Mouse (Mus musculus): ENCODE results near the gene Nfkb2.

Nfkb2 gene

GRCm38 (mm10) chr19:46308303-46308702 is 4.2 kb downstream of the Nfkb2 start:
- in situ Hi-C loops (cut with MboI, MseI): loop anchor here (10.0 kb wide), 2 partner anchors 174 to 1274 kb away; partner anchors contain the start of gene Elovl3

GRCm38 (mm10) chr19:46308706-46309435 is 4.8 kb downstream of the Nfkb2 start:
- in situ Hi-C loops (cut with MboI, MseI): loop anchor here (10.0 kb wide), 2 partner anchors 174 to 1274 kb away; partner anchors contain the start of gene Elovl3

GRCm38 (mm10) chr19:46309651-46310305 is 5.7 kb downstream of the Nfkb2 start:
- in situ Hi-C loops (cut with MboI, MseI): loop anchor here (10.0 kb wide), 2 partner anchors 175 to 1275 kb away; partner anchors contain the start of gene Elovl3

- in situ Hi-C loops (cut with MboI, MseI): no loop called here
Observed at GRCm38 (mm10) chr19:46310312-46310865, 6.3 kb downstream of the Nfkb2 start.

- in situ Hi-C loops (cut with MboI, MseI): no loop called here
Observed at GRCm38 (mm10) chr19:46311341-46311740, 7.2 kb downstream of the Nfkb2 start.

GRCm38 (mm10) chr19:46312566-46312965 is 8.4 kb downstream of the Nfkb2 start:
- in situ Hi-C loops (cut with MboI, MseI): no loop called here

- in situ Hi-C loops (cut with MboI, MseI): no loop called here
Observed at GRCm38 (mm10) chr19:46313116-46313515, 9.0 kb downstream of the Nfkb2 start.

- in situ Hi-C loops (cut with MboI, MseI): no loop called here
Observed at GRCm38 (mm10) chr19:46313591-46313990, 9.5 kb downstream of the Nfkb2 start.

- in situ Hi-C loops (cut with MboI, MseI): no loop called here
Observed at GRCm38 (mm10) chr19:46314151-46314601, 10.1 kb downstream of the Nfkb2 start.

GRCm38 (mm10) chr19:46314872-46315742 is 11.0 kb downstream of the Nfkb2 start:
- in situ Hi-C loops (cut with MboI, MseI): no loop called here

- in situ Hi-C loops (cut with MboI, MseI): no loop called here
Observed at GRCm38 (mm10) chr19:46315752-46316610, 11.9 kb downstream of the Nfkb2 start.

- in situ Hi-C loops (cut with MboI, MseI): no loop called here
Observed at GRCm38 (mm10) chr19:46316846-46317545, 12.9 kb downstream of the Nfkb2 start.

- in situ Hi-C loops (cut with MboI, MseI): no loop called here
Observed at GRCm38 (mm10) chr19:46317546-46317885, 13.4 kb downstream of the Nfkb2 start.

GRCm38 (mm10) chr19:46318031-46318471 is 13.9 kb downstream of the Nfkb2 start:
- in situ Hi-C loops (cut with MboI, MseI): no loop called here

- in situ Hi-C loops (cut with MboI, MseI): no loop called here
Observed at GRCm38 (mm10) chr19:46318586-46319378, 14.7 kb downstream of the Nfkb2 start.

- in situ Hi-C loops (cut with MboI, MseI): no loop called here
Observed at GRCm38 (mm10) chr19:46320076-46320785, 16.1 kb downstream of the Nfkb2 start.

GRCm38 (mm10) chr19:46321101-46321943 is 17.2 kb downstream of the Nfkb2 start:
- in situ Hi-C loops (cut with MboI, MseI): no loop called here
